Mouse (Mus musculus) gastrocnemius, postnatal 14 days (tissue): ENCODE data around the gene Olfr750. TPM values are rescaled to one million over a fixed set of nuclear protein-coding genes. Genes with fewer than 3 reads are reported as not detected.

Experiments used
- DNase-seq: peaks from one replicate; pipeline ENCODE4 v3.0.0; 2021; ENCODE audit warnings: mixed read lengths
- intact Hi-C: fragments of 180-260 bp; cut with DNase I; formaldehyde crosslinking; loops from one replicate; pipeline ENCODE4 v1.15.1; 2025; ENCODE audit warnings: low total_unique reads
- total RNA-seq, 2 experiments: library from RNA; stranded (reverse); gene quantifications; 2 replicates each; pipeline ENCODE4 v1.2.3; 2021

Gene Olfr750
- total RNA-seq, 2 experiments from 2014 or later, result not detected

DNA sequence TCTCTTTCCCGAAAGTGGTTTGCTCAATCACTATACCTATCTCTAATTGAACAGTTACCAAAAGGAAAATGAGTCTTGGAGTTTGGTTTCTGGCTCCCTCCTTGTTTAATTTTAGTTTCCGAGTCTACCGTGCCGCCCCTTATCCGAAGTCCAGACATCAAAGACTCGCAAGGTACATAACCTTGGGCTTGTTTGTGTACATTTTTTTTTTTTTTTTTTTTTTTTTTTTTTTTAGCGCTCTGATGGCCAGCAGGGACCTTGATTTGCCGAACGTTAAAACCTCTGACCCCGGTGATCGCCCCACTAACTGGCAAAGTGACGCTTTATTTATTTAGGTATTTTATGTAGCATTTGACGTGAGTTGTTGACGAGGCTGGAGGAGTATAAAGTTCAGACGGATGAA lies 15.4 kb upstream of the Olfr750 start:
- intact Hi-C loops, result loop anchor here (2.0 to 10.0 kb wide), 2 partner anchors 25 to 285 kb away; partner anchors contain the start of genes Ccnb1ip1 and Parp2
- DNase-seq, result no peak

GRCm38 (mm10) chr14:51088970-51089673 lies 14.9 kb upstream of the Olfr750 start:
- intact Hi-C loops, result loop anchor here (2.0 kb wide), 1 partner anchor 24 kb away; no protein-coding TSS in a partner anchor
- peak; percentile 91 for DNase-seq

DNA sequence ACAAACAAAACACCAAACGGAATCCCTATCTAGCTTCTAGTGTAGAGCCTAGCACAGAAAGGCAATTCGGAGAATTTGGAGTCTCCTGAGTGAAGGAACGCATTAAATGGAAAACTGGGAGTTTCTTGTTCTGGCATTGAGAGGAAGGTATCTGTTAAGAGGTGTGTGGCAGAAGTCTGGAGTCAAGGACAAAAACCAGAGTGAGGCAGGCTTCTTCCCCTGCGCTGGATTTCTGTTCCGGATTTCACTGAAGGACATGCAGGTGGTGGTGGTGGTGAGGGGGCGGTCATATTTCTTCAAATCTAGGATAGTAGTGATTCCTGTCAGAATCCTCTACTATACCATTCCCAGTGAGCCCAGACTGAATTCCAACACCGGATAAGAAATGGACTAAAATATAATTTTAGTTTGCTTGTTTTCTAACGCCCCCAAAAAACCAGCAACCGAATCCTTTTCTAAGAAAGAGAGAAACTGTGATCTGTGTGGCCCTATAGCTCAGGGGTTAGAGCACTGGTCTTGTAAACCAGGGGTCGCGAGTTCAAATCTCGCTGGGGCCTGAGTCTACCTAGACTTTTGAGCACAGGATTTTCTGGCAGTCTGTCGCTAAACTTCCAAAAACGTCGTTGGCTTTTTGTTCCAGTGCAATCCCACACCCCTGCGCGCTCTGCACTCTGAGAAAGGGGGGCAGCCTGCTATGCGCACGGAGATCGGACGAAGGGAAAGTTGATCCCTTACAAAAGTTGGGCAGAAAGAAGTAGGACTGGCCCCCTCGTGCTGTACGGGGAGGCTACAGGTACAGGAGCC lies 14.1 kb upstream of the Olfr750 start:
- DNase-seq, result peak; percentile 78
- intact Hi-C loops, result loop anchor here (2.0 kb wide), 1 partner anchor 24 kb away; no protein-coding TSS in a partner anchor

- intact Hi-C loops, result loop anchor here (2.0 kb wide), 1 partner anchor 23 kb away; no protein-coding TSS in a partner anchor
- no peak for DNase-seq
These were observed 13.5 kb upstream of the Olfr750 start for GRCm38 (mm10) chr14:51087762-51088161.

- no peak for DNase-seq
- intact Hi-C loops, result no loop called here
These were observed 11.7 kb upstream of the Olfr750 start for GRCm38 (mm10) chr14:51085911-51086310.

DNA sequence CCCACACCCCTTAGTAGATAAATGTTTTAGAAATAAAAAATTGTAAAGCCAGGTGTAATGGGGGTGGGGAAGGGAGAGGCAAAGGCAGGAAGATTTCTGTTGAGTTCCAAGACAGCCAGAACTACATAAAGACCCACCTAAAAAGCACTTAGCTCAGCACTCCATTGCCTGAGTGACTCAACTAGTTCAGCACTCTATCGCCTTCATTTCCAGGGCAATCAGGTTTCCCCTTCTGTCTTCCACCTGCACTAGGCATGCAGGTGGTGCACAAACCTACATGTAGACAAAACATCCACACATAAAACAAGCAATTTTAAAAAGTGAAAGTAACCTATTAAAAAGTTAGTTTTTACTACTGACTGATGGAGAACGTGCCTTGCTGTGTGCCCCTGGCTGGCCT lies 10.9 kb upstream of the Olfr750 start:
- intact Hi-C loops, result no loop called here
- no peak for DNase-seq

GRCm38 (mm10) chr14:51083805-51084204 lies 9.6 kb upstream of the Olfr750 start:
- DNase-seq, result no peak
- intact Hi-C loops, result no loop called here

- intact Hi-C loops, result no loop called here
- peak; percentile 33 for DNase-seq
These were observed 8.7 kb upstream of the Olfr750 start for GRCm38 (mm10) chr14:51082599-51083581.

DNA sequence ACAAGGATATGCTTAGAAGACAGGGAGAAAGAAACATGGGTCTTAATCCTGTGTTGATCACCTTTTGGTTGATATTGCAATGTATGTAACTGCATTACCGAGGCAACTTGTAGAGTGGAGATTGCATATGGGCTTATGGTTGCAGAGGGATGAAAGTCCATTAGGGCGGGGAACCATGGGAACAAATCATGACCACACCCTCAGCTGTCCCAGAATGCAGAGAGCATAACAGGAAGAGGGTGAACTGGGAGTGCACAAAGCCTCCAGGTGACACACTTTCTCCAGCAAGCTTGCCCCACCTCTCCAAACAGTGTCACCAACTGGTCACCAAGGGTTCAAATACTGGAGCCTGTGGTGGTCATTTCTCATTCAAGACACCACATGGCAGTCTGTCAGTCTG lies 6.8 kb upstream of the Olfr750 start:
- intact Hi-C loops, result no loop called here
- no peak for DNase-seq

- intact Hi-C loops, result no loop called here
- no peak for DNase-seq
These were observed 4.9 kb upstream of the Olfr750 start for GRCm38 (mm10) chr14:51079180-51079579.

DNA sequence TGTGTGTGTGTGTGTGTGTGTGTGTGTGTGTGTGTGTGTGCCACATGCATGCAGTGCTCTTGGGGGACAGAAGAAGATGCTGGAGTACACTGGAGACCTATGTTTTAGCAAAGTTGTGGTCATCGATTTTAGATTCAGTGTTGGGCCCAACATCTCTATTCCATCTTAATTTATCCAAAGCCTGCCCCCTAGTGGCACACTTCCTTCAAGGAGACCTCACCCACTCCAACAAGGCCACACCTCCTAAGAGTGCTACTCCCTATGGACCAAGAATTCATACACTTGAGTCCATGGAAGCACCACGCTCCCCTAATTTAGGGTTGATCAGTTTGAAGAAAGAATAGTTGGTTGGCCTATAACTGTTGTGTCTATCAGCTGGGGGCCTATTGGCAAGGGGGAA lies 4.6 kb downstream of the Olfr750 start:
- DNase-seq, result no peak
- intact Hi-C loops, result loop anchor here (10.0 kb wide), 1 partner anchor 265 kb away; the partner anchor contains the start of genes Ccnb1ip1 and Parp2

DNA sequence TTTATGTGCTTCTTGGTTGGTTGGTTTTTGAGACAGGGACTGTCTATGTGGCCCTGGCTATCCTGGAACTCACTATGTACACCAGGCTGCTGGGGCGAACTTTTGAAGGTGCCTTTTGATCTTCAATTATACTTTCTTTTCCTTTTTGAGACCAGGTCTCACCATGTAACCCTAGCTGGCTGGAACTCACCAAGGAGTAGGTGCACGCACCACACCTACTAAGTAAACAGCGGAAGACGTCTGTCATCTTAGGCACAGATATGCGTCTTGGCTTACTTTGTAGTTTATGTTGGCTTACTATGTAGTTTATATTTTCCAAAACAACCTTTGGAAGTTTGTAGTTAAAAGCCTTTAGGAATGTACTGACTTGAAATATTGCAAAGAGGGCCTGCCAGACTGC lies 5.3 kb downstream of the Olfr750 start:
- intact Hi-C loops, result loop anchor here (10.0 kb wide), 1 partner anchor 264 kb away; the partner anchor contains the start of genes Ccnb1ip1 and Parp2
- DNase-seq, result no peak

DNA sequence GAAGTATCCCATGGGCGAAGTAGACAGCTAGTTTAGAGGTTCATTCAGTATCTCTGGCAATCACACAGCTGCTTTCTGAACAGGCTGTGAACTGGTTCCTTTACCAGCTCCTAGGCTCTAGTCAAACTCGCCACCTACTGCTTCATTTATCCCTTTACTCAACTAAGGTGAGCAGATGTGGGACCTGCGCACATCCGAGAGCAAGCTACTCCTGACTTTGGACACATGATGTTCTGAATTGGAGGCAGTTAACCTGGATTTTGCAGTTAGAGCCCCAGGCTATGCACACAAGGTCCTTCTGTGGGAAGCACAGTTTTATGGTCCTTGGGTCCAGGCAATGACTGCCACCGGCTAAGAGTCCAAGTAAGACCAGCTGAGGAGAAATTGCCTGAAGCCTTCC lies 13.5 kb downstream of the Olfr750 start:
- intact Hi-C loops, result loop anchor here (5.0 to 10.0 kb wide), 2 partner anchors 33 to 256 kb away; partner anchors contain the start of genes Ccnb1ip1 and Parp2
- DNase-seq, result no peak

DNA sequence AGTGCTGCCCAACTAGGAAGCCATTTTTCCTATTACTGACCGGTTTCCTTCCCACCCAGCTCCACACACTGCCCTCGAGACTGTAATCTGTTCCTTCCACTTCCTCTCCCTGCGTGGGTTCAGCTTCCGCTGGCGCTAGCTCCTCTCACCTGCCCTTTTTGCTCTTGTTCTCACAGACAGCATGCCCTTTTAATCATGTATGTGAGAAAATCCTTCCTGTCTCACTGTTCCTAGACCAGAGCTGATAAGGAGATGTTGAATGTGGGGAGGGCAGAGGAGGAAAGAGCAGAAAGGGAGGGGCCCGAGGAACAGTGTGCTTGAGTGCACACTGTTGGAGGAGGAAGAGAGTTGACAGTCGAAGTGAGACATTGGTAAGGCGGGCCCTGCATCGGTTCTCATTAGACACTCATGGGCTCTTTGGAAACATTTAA lies 16.8 kb downstream of the Olfr750 start, which contains the start of gene Rnase12:
Gene Rnase12, minus strand, starts transcription at position 261 of the 431 bp plus-strand sequence.
- intact Hi-C loops, result no loop called here

GRCm38 (mm10) chr14:51054243-51055237 lies 19.7 kb downstream of the Olfr750 start:
- intact Hi-C loops, result no loop called here
- DNase-seq, result no peak

More for the DNA sequence above, 16.8 kb downstream of the Olfr750 start, which contains the start of gene Rnase12:
- no peak for DNase-seq

DNA sequence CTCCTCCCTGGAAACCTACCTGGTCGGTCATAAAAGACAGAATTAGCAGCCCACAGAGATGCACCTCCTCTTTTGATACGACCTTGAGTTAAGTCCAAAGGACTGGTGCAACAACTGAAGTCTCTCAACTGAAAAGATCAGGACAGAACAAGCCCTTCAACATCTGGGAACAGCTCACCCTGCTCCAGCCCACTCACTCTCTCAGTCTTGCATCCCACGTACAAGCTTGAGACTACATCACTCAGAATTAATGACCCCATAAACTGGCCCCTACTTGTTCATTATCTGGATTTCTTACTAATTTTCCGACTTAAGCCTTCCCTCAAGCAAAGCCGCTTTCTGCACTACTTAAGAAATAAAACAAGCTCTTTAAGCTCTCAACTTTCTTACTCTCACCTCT lies 21.1 kb downstream of the Olfr750 start:
- DNase-seq, result no peak
- intact Hi-C loops, result no loop called here

DNA sequence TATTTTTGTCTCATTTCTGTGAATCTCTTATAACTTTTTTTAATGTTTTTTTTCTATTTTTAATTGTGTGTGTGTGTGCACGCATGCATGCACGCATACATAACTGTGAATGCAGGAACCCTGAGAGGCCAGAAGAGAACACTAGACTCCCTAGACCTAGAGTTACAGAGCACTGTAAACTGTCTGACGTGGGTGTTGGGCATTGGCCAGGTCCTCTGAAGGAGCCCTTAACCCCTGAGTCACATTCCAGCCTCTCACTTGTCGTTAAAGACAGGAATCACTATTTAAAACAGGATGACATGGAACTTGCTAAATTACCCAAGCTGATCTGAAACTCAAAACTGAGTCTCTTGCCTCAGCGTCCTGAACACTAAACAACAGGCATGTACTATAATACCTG lies 22.3 kb downstream of the Olfr750 start:
- intact Hi-C loops, result no loop called here
- DNase-seq, result no peak

DNA sequence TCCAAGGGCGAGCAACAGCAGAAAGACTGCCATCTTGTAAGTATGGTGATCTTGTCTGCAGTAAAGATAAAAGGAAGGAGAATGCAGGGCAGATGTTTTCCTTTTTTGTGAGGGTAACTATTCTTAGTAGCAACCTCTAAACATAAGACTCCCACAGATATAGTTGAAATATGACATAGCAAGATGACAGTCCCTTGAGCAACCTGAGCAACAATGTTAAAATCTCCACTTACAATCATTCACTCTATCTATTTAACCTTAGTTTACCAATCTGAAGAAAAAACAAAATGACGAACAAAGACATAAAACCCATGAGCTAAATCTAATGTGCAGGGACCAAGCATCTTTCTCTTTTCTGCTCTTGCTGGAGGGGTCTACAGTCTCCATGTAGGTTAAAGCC lies 24.2 kb downstream of the Olfr750 start, which contains the start of gene Rnase11:
Gene Rnase11, minus strand, starts transcription at position 101 of the 400 bp plus-strand sequence.
- intact Hi-C loops, result no loop called here
- no peak for DNase-seq
